Mouse (Mus musculus) neural tube, embryonic 15.5 days (tissue): ENCODE measurements around the gene Zc3h4. TPM values are rescaled to one million over a fixed set of nuclear protein-coding genes. Genes with fewer than 3 reads are reported as not detected.
A peak's percentile ranks its signal among the peaks of the same experiment; 100 is the strongest.

ENCODE experiments used
- ATAC-seq: fragments of 200-750 bp; cut with Nextera tagmentation; 2 replicates; pipeline ENCODE4 v1.8.0; 2017; ENCODE audit warnings: mild to moderate bottlenecking, moderate TSS enrichment, moderate library complexity; ENCODE audit not compliant: low FRiP score
- H3K27ac ChIP-seq: fragments of 300-500 bp; sonication (generic); replicated peaks from 2 replicates; pipeline ENCODE4 v1.5.1; 2015; ENCODE audit warnings: mild to moderate bottlenecking, inconsistent platforms
- H3K27me3 ChIP-seq: fragments of 300-500 bp; sonication (generic); replicated peaks from 2 replicates; pipeline ENCODE4 v1.6.1; 2015; ENCODE audit warnings: inconsistent platforms
- H3K36me3 ChIP-seq: fragments of 300-500 bp; sonication (generic); 2 replicates; pipeline ENCODE4 v1.6.1; 2015; ENCODE audit warnings: inconsistent platforms
- H3K4me1 ChIP-seq: fragments of 300-500 bp; sonication (generic); 2 replicates; pipeline ENCODE4 v1.6.1; 2015; ENCODE audit warnings: inconsistent platforms
- H3K4me2 ChIP-seq: fragments of 300-500 bp; sonication (generic); 2 replicates; pipeline ENCODE4 v1.6.1; 2015; ENCODE audit warnings: inconsistent platforms, mild to moderate bottlenecking, moderate library complexity
- H3K4me3 ChIP-seq: fragments of 300-500 bp; sonication (generic); replicated peaks from 2 replicates; pipeline ENCODE4 v1.5.1; 2015; ENCODE audit warnings: mild to moderate bottlenecking, inconsistent platforms
- H3K9ac ChIP-seq: fragments of 300-500 bp; sonication (generic); replicated peaks from 2 replicates; pipeline ENCODE4 v1.6.1; 2015; ENCODE audit warnings: mild to moderate bottlenecking, inconsistent platforms
- H3K9me3 ChIP-seq: fragments of 300-500 bp; sonication (generic); replicated peaks from 2 replicates; pipeline ENCODE4 v1.6.1; 2016; ENCODE audit warnings: inconsistent platforms
- WGBS: fragments of 180-500 bp; shearing (Covaris S2); methylation state at CpG from one replicate; pipeline ENCODE4 v1.1.7; 2015; ENCODE audit warnings: mixed read lengths; 5-methylcytosine and 5-hydroxymethylcytosine counted together
- polyA plus RNA-seq: library from polyadenylated mRNA; unstranded; fragments of >200 nt; fragmentation: Nextera tagmentation; extraction: Ambion mirVana; gene quantifications from 2 replicates; pipeline ENCODE4 v1.2.1, GENCODE M21; 2015

The Zc3h4 gene
- polyA plus RNA-seq, 1 experiment from 2014 or later = 14.5 TPM

DNA sequence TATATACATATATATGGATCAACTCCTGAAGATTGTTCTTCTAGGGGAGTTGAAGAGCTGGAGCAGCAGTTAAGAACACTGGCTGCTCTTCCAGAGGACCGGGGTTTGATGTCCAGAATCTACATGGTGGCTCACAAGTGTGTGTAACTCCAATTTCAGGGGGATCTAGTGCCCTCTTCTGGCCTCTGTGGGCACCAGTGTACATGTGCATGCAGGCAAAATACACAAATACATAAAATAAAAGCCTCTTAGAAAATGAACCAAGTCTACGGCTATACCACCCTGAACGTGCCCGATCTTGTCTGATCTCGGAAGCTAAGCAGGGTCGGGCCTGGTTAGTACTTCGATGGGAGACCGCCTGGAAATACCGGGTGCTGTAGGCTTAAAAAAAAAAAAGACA is 70.8 kb downstream of the Zc3h4 start:
- ATAC-seq = no peak
- no peaks in the 10 kb centered on the region for H3K9me3 ChIP-seq
- no peak overlapping the region for H3K4me3 ChIP-seq
- peaks cover 26% of the 10 kb centered on the region for H3K4me1 ChIP-seq
- WGBS = 40% methylated on average over 9 of the region's 9 CpGs
- H3K4me2 ChIP-seq = no peak overlapping the region
- no peaks in the 10 kb centered on the region for H3K36me3 ChIP-seq
- H3K27ac ChIP-seq = no peak overlapping the region
- peaks cover 73% of the 10 kb centered on the region for H3K27me3 ChIP-seq
- H3K9ac ChIP-seq = no peak overlapping the region

DNA sequence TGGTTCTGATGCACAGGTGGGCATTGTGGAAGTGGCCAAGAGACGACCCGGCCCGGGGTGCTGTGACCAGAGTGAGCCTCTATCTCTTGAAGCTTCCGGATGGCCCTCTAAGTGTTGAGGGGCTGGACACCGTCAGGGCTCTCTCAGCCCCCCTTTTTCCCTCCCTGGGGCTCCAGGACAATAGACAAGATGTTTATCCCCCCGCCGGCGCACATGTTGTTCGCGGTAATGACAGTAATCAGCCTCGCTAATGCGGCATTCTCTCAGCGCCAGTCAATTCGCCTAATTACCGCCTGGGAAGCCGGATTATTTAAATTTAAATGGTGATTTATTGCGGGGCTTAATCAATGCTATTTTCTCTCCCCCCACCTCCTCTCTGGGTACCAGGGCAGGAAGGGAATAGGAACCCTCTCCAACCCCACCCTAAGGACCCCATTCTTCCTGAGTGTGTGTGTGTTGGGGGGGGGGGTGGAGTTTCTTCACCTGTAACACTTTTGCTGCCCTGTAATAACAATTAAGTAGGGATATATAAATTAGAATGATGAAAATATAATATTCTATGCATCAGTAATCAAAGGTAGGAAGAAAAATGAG is 71.5 kb downstream of the Zc3h4 start:
- WGBS = 3% methylated on average over 17 of the region's 17 CpGs
- H3K4me2 ChIP-seq = peak overlapping the region; percentile 28
- H3K4me3 ChIP-seq = no peak overlapping the region
- H3K36me3 ChIP-seq = no peaks in the 10 kb centered on the region
- H3K9me3 ChIP-seq = no peaks in the 10 kb centered on the region
- H3K27me3 ChIP-seq = peaks cover 80% of the 10 kb centered on the region
- no peak overlapping the region for H3K27ac ChIP-seq
- H3K4me1 ChIP-seq = peaks cover 30% of the 10 kb centered on the region
- no peak overlapping the region for H3K9ac ChIP-seq
- ATAC-seq = no peak

DNA sequence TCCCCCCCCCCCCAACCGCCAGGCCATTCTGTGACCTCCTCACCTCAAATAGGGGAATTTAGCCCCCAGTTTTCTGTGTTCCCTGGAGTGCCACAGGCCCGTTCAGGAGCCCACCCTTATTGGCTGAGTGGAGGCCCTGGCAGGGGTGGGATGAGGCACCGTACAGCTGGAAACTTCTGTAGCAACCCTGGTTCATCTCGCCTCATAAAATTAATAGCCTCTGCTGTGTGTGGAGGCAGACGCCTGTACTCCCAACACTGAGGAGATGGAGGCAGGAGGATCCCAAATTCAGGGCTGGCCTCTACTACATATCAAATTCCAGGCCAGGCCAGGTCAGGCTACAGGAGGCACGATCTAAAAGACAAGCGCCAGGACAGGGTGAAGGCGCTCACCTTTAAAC is 73.1 kb downstream of the Zc3h4 start:
- Histone ChIP-seq H3K9ac (no peak overlapping the region), H3K27ac (no peak overlapping the region), H3K4me1 (peaks cover 30% of the 10 kb centered on the region), H3K4me2 (no peak overlapping the region), H3K9me3 (no peaks in the 10 kb centered on the region), H3K27me3 (peaks cover 75% of the 10 kb centered on the region), H3K4me3 (no peak overlapping the region), H3K36me3 (no peaks in the 10 kb centered on the region)
- ATAC-seq = no peak
- WGBS = 31% methylated on average over 8 of the region's 8 CpGs

DNA sequence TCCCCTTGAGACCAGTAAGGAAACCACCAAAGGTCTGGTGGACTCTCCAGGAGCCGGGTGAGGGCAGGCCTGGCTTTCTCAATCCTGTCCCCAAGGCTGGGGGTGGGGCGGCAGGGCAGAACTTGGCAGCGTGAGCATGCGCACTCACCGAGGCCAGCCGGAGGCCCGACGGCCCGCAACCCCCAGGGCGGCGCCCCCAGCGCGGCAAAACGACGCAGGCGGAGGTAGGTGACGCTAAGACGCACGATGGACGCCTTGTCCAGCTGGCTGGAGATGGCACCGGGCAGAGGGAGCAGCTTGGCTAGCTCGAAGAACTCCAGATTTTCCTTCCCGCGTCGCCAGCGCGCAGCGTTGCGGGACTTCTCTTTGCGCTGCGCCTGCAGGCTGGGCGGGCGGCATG is 73.7 kb downstream of the Zc3h4 start:
- H3K9ac ChIP-seq = 0 out of 2 replicates have a peak overlapping the region, but pooled peaks have one; percentile 17
- peak overlapping the region; percentile 20 for H3K4me3 ChIP-seq
- H3K27ac ChIP-seq = no peak overlapping the region
- H3K36me3 ChIP-seq = no peaks in the 10 kb centered on the region
- H3K4me2 ChIP-seq = peak overlapping the region; percentile 41
- WGBS = 5% methylated on average over 33 of the region's 33 CpGs
- H3K27me3 ChIP-seq = peaks cover 69% of the 10 kb centered on the region
- H3K9me3 ChIP-seq = no peaks in the 10 kb centered on the region
- ATAC-seq = no peak
- peaks cover 30% of the 10 kb centered on the region for H3K4me1 ChIP-seq

DNA sequence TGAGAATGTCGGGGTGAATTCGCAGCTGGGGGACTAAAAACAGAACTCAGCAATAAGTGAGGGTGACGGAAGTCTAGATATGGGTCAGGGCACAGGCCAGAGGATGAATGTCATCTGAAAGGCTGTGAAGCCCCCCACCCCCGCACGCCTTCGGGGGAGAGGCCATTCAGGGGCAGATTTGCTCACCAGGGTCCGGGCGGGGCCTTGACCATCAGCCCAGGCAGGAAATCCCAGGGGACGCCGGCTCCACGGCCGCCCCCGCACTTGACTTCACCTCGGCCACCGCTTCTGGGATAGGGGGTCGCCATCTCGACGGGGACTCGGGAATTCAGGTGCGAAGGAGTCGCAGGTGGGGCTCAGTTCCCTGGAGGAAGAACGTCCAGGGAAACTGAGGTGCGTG is 74.6 kb downstream of the Zc3h4 start:
- H3K4me1 ChIP-seq = peaks cover 30% of the 10 kb centered on the region
- no peaks in the 10 kb centered on the region for H3K36me3 ChIP-seq
- no peaks in the 10 kb centered on the region for H3K9me3 ChIP-seq
- ATAC-seq = no peak
- peaks cover 60% of the 10 kb centered on the region for H3K27me3 ChIP-seq
- H3K4me3 ChIP-seq = peak overlapping the region; percentile 41
- no peak overlapping the region for H3K9ac ChIP-seq
- no peak overlapping the region for H3K27ac ChIP-seq
- 5% methylated on average over 23 of the region's 23 CpGs for WGBS
- H3K4me2 ChIP-seq = peak overlapping the region; percentile 69

DNA sequence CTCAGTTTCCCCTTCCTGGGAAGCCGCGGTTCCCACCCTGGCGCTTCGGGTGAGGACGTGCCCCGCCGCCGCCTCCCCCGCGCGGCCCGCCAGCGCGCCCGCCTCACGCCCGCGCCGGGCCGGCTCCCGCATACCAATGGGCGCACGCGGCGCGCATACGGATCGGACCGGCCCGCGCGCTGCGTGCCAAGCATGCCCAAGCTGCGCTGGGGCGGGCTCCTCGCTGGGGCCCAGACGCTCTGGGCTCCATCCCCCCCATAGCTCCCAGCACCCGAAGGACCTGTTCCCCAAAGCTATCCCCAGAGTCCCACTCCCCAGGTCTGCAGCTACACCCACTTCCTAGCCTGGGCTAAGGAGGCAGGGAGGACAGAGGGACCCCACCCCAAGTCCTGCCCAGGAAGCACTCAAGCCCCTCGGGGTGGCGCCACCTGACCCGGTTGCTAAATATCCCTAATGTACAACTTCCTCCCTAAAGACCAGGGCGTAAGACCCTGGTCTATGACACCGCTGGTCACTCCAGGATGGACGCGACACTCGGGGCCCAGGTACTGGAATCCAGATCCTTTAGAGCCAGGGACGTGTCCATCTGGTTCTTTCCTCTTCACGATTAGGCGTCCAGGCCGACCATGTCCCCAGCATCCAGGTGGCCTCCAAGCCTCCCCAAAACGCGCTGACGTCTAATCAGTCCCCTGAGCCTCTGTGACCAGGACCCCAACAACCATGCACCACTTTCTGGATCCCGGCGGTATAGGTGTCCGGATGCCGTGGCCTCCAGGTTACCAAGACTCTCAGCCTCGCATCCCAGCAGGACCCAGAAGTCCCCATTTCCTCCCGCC is 75.3 kb downstream of the Zc3h4 start:
- Histone ChIP-seq H3K27ac (no peak overlapping the region), H3K4me2 (peak overlapping the region; percentile 69), H3K9me3 (no peaks in the 10 kb centered on the region), H3K4me3 (peak overlapping the region; percentile 41), H3K36me3 (no peaks in the 10 kb centered on the region), H3K9ac (peak overlapping the region; percentile 21; the same call in 1 of the 2 replicates), H3K4me1 (peaks cover 30% of the 10 kb centered on the region), H3K27me3 (peaks cover 53% of the 10 kb centered on the region)
- under 1% methylated on average over 58 of the region's 59 CpGs for WGBS
- ATAC-seq = peak; percentile 33; the same call in 1 of the 2 replicates

DNA sequence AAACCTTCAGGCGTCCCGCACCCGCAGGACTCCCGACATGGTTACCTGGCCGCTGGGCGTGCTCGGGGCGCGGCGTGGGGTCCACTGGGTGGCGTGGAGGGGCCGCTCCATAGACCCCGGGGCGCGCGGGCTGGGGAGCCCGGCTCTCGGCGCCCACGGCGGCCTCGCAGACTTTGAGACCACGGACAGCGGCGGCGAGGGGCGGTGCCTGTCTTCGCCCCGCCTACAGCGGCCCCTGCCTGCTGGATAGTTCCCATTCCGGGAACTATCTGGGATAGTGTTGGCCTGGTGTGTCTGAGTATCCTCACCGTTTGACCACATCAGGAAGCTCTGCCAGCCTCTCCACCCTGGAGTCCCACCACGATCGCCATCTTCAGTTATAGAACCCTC is 75.9 kb downstream of the Zc3h4 start:
- Histone ChIP-seq H3K9ac (peak overlapping the region; percentile 21; the same call in 1 of the 2 replicates), H3K27me3 (peaks cover 53% of the 10 kb centered on the region)
- 1% methylated on average over 34 of the region's 34 CpGs for WGBS

DNA sequence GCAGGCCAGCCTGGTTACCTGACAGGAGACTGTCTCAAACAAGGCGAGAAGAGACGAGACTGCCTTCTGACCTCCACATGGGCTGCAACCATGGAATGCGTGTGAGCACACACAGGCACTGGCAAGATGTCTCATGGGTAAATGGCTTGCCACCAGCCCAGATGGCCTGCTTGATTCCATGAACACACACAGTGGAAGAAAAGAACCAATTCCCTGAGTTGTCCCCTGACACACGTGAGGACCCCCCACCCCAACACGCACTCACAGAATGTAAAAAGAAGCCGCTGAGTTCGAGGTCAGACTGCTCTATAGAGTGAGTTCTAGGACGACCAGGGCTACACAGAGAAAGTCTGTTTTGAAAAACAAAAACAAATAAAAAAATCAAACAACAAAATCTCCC is 76.9 kb downstream of the Zc3h4 start, which contains the start of gene Npas1:
TSS of gene Npas1 (minus strand) at position 101 of the 400 bp plus-strand sequence.
- ATAC-seq = no peak
- Histone ChIP-seq H3K4me3 (peak within 1 kb of the TSS; percentile 41), H3K27ac (no peak within 1 kb of the TSS), H3K4me2 (peak within 1 kb of the TSS; percentile 69), H3K27me3 (peaks cover 49% of the 10 kb centered on the region), H3K9ac (peak within 1 kb of the TSS; percentile 21; the same call in 1 of the 2 replicates), H3K36me3 (no peaks in the 10 kb centered on the region), H3K4me1 (peaks cover 23% of the 10 kb centered on the region), H3K9me3 (no peaks in the 10 kb centered on the region)
- 90% methylated on average over 8 of the region's 8 CpGs for WGBS

More for the DNA sequence above, 75.9 kb downstream of the Zc3h4 start:
- H3K27ac ChIP-seq = no peak overlapping the region
- H3K9me3 ChIP-seq = no peaks in the 10 kb centered on the region
- no peak for ATAC-seq
- no peaks in the 10 kb centered on the region for H3K36me3 ChIP-seq
- H3K4me2 ChIP-seq = peak overlapping the region; percentile 69
- peak overlapping the region; percentile 41 for H3K4me3 ChIP-seq
- peaks cover 30% of the 10 kb centered on the region for H3K4me1 ChIP-seq

Other genes starting within 250 kb of the Zc3h4 start
- gene Meis3, start 225.8 kb upstream of the Zc3h4 start, polyA plus RNA-seq = 104 and 126 TPM in 2 replicates
- gene Dhx34, start 178.9 kb upstream of the Zc3h4 start, polyA plus RNA-seq = 12.2 and 13.2 TPM in 2 replicates
- 0.10 and 0.22 TPM in 2 replicates for gene C5ar2, start 156.8 kb upstream of the Zc3h4 start, polyA plus RNA-seq
- gene C5ar1, start 141.4 kb upstream of the Zc3h4 start, polyA plus RNA-seq = 1.7 and 2.7 TPM in 2 replicates
- gene Inafm1, start 127.3 kb upstream of the Zc3h4 start, polyA plus RNA-seq = 56.4 and 66.4 TPM in 2 replicates
- gene Ccdc9, start 114.1 kb upstream of the Zc3h4 start, polyA plus RNA-seq = 23.3 and 24.5 TPM in 2 replicates
- gene Bbc3, start 92.5 kb upstream of the Zc3h4 start, polyA plus RNA-seq = 25.4 and 27.5 TPM in 2 replicates
- 239 and 275 TPM in 2 replicates for gene Sae1, start 13.1 kb upstream of the Zc3h4 start, polyA plus RNA-seq
- 66.4 and 72.3 TPM in 2 replicates for gene Tmem160, start 51.9 kb downstream of the Zc3h4 start, polyA plus RNA-seq
- 3.6 and 3.8 TPM in 2 replicates for gene Npas1, start 76.8 kb downstream of the Zc3h4 start, polyA plus RNA-seq
- gene Arhgap35, start 214.1 kb downstream of the Zc3h4 start, polyA plus RNA-seq = 26.0 and 27.4 TPM in 2 replicates